ENCODE assay signal across 16 mouse cellular contexts in genomic region chrX:115062556-115063146, GRCm38 (mm10).
"Had no signal": no experiment of that assay in that cellular context is flagged by ENCODE, and none has a peak within 500 bp of the region (broad histone marks: within the 10 kb centered on the region; RNA-seq: fewer than 3 reads in every experiment).

No protein-coding gene starts in this region.

- H3K36me3 ChIP-seq: kidney, embryonic 15.5 days; liver, embryonic 13.5 days; midbrain, embryonic 10.5 days; midbrain, embryonic 13.5 days; neural tube, embryonic 13.5 days had no signal

- H3K27ac ChIP-seq: kidney, embryonic 15.5 days; liver, embryonic 13.5 days; midbrain, embryonic 10.5 days; midbrain, embryonic 13.5 days; neural tube, embryonic 13.5 days had no signal

- H3K4me1 ChIP-seq: kidney, embryonic 15.5 days; liver, embryonic 13.5 days; megakaryocyte, embryonic 14.5 days; midbrain, embryonic 10.5 days; midbrain, embryonic 13.5 days; neural tube, embryonic 13.5 days had no signal

- H3K9me3 ChIP-seq: kidney, embryonic 15.5 days; liver, embryonic 13.5 days; megakaryocyte, embryonic 14.5 days; midbrain, embryonic 10.5 days; midbrain, embryonic 13.5 days; neural tube, embryonic 13.5 days had no signal

- H3K4me2 ChIP-seq: kidney, embryonic 15.5 days; liver, embryonic 13.5 days; midbrain, embryonic 13.5 days; neural tube, embryonic 13.5 days had no signal

- ATAC-seq: intestine, postnatal 0 days; midbrain, embryonic 13.5 days; midbrain, embryonic 16.5 days had no signal

- H3K9ac ChIP-seq: kidney, embryonic 15.5 days; liver, embryonic 13.5 days; midbrain, embryonic 13.5 days; neural tube, embryonic 13.5 days had no signal

- H3K27me3 ChIP-seq: kidney, embryonic 15.5 days; liver, embryonic 13.5 days; megakaryocyte, embryonic 14.5 days; midbrain, embryonic 13.5 days; neural tube, embryonic 13.5 days had no signal

- H3K4me3 ChIP-seq: kidney, embryonic 15.5 days; liver, embryonic 13.5 days; megakaryocyte, embryonic 14.5 days; midbrain, embryonic 10.5 days; midbrain, embryonic 13.5 days; myocyte; neural tube, embryonic 13.5 days had no signal

- DNase-seq: kidney, adult 8-10 months; kidney, postnatal 14 days; kidney, postnatal 4 days; liver, embryonic 13.5 days; lung, adult 2 months; lung, postnatal 36 days; retina, postnatal 1 day; thymus, postnatal 25 days had no signal
